Mouse (Mus musculus) heart, postnatal 0 days (tissue): ENCODE data around the gene Hdac7.

Experiments
- CTCF ChIP-seq: IDR thresholded peaks from 2 replicates; pipeline ENCODE4 v1.5.1; 2016; ENCODE audit warnings: antibody characterized with exemption, control low read depth, low read depth
- EP300 ChIP-seq: IDR thresholded peaks from 2 replicates; pipeline ENCODE4 v1.6.1; 2016; ENCODE audit warnings: antibody characterized with exemption, low read depth

GRCm38 (mm10) chr15:97842058-97842457 is 2.2 kb downstream of the Hdac7 start:
- TF ChIP-seq EP300 (no peak), CTCF (no peak)
